Mouse (Mus musculus): ENCODE data around the gene Celf2. TPM values are rescaled to one million over a fixed set of nuclear protein-coding genes. Genes with fewer than 3 reads are reported as not detected.

Gene Celf2
- polyA plus RNA-seq, 1 experiment from 2014 or later = 13.9 TPM

DNA sequence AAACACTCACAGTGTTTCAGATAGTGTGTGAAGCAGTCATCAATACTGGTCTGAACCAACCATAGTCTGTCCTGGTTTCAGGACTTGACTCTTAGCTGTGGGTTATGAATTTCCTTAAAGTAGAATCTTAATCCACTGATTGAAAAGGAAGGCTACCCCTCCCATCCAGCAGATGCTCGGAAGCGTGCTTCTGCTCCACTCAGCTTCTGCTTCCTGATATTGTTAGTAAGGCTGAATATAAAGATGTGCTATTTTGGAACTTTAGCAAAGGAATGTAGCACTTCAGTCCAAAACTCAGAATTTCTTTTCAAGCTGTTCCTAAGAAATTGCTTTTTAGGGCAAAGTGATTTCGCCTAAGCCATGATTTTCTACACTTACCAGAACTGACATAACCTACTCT is 108.8 kb downstream of the Celf2 start:
- Histone ChIP-seq H3K4me1 (replicated peaks; ENCODE audit: insufficient read depth, low read length) (no peaks in the 10 kb centered on the region), H3K4me2 (ENCODE audit: low read length) (no peak overlapping the region), H3K27me3 (ENCODE audit: insufficient read depth, low read length) (no peaks in the 10 kb centered on the region), H3K36me3 (ENCODE audit: insufficient read depth, low read length) (no peaks in the 10 kb centered on the region), H3K9me3 (replicated peaks; ENCODE audit: low read length) (no peaks in the 10 kb centered on the region), H3K4me3 (replicated peaks; ENCODE audit: low read depth, low read length) (no peak overlapping the region), H3K9ac (ENCODE audit: low read depth, low read length) (no peak overlapping the region), H3K27ac (no peak overlapping the region)
- no peak for ATAC-seq (replicated peaks; ENCODE audit: low FRiP score, low read depth)
- WGBS = 65% methylated on average over 3 of the region's 3 CpGs
- peak; percentile 4 for DNase-seq (ENCODE audit: low spot score)
- TF ChIP-seq CTCF (IDR thresholded peaks at IDR 0.05; ENCODE audit: low read depth) = no peak

DNA sequence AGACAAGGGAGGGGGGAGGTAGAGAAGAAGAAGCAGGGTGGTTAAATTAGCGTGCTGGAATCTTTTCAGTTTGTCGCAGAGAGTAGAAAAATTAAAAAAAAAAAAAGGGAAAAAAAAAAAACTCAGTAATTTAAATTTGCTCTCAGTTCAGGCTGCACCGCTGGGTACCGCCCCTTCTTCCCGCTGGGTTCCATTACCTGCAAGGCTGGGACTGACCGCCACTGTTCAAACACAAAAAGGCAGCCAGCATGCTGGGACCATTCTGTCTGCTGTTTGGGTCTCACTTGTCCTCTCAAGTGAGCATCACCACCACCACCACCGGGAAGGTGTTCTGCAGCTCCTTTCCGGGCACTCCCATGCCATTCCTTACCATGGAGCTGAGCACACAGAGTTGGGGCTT is 113.4 kb downstream of the Celf2 start:
- Histone ChIP-seq H3K36me3 (ENCODE audit: insufficient read depth, low read length) (no peaks in the 10 kb centered on the region), H3K27ac (no peak overlapping the region), H3K4me1 (replicated peaks; ENCODE audit: insufficient read depth, low read length) (no peaks in the 10 kb centered on the region), H3K4me3 (replicated peaks; ENCODE audit: low read depth, low read length) (no peak overlapping the region), H3K4me2 (ENCODE audit: low read length) (0 out of 2 replicates have a peak overlapping the region, but pooled peaks have one; percentile 15), H3K9me3 (replicated peaks; ENCODE audit: low read length) (no peaks in the 10 kb centered on the region), H3K9ac (ENCODE audit: low read depth, low read length) (no peak overlapping the region), H3K27me3 (ENCODE audit: insufficient read depth, low read length) (no peaks in the 10 kb centered on the region)
- WGBS = 43% methylated on average over 8 of the region's 8 CpGs
- TF ChIP-seq CTCF (IDR thresholded peaks at IDR 0.05; ENCODE audit: low read depth) = no peak
- ATAC-seq (replicated peaks; ENCODE audit: low FRiP score, low read depth) (no peak), DNase-seq (ENCODE audit: low spot score) (no peak)

DNA sequence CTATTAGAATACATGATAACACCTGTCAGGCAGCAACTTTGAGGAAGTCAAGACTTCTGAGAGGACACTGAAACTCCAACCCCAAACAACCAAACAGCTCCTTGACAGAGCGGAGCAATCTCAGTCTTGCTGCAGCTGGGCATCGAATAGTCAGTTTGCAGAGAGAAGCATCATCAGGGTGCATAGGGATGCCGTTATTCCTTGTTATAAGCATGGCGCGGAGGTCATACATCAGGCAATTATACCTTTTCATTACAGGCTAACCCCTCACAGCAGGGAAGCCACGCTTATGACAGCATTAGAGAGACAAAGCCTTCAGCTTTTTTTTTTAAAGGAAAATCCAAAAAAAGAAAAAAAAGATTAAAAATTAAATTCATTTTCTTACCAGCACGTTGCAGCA is 113.9 kb downstream of the Celf2 start:
- ATAC-seq (replicated peaks; ENCODE audit: low FRiP score, low read depth) (no peak), DNase-seq (ENCODE audit: low spot score) (no peak)
- Histone ChIP-seq H3K9ac (ENCODE audit: low read depth, low read length) (no peak overlapping the region), H3K27me3 (ENCODE audit: insufficient read depth, low read length) (no peaks in the 10 kb centered on the region), H3K9me3 (replicated peaks; ENCODE audit: low read length) (no peaks in the 10 kb centered on the region), H3K4me2 (ENCODE audit: low read length) (0 out of 2 replicates have a peak overlapping the region, but pooled peaks have one; percentile 15), H3K36me3 (ENCODE audit: insufficient read depth, low read length) (no peaks in the 10 kb centered on the region), H3K27ac (no peak overlapping the region), H3K4me1 (replicated peaks; ENCODE audit: insufficient read depth, low read length) (no peaks in the 10 kb centered on the region), H3K4me3 (replicated peaks; ENCODE audit: low read depth, low read length) (no peak overlapping the region)
- TF ChIP-seq CTCF (IDR thresholded peaks at IDR 0.05; ENCODE audit: low read depth) = no peak
- 69% methylated on average over 7 of the region's 7 CpGs for WGBS

DNA sequence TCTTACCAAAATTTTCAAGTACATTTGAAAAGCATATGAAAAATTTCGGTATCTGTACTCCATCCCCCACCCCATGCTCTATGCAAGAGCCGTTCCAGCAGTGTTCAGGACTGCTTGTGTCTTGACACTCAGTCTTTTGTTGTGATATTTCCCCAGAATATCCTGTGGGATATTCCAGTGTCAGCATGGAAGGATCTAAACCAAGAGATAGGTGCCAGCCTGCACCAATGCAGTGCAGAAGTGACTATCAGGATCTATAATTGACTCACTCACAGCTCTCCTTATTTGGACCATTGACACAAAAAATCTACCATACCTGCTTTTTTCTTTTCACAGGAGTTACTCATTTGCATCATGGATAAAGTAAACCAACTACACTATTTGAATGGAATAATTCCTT is 116.9 kb downstream of the Celf2 start:
- Histone ChIP-seq H3K27ac (no peak overlapping the region), H3K4me3 (replicated peaks; ENCODE audit: low read depth, low read length) (no peak overlapping the region), H3K36me3 (ENCODE audit: insufficient read depth, low read length) (no peaks in the 10 kb centered on the region), H3K9me3 (replicated peaks; ENCODE audit: low read length) (no peaks in the 10 kb centered on the region), H3K4me1 (replicated peaks; ENCODE audit: insufficient read depth, low read length) (no peaks in the 10 kb centered on the region), H3K9ac (ENCODE audit: low read depth, low read length) (no peak overlapping the region), H3K27me3 (ENCODE audit: insufficient read depth, low read length) (no peaks in the 10 kb centered on the region), H3K4me2 (ENCODE audit: low read length) (no peak overlapping the region)
- no peak for TF ChIP-seq CTCF (IDR thresholded peaks at IDR 0.05; ENCODE audit: low read depth)
- DNase-seq (ENCODE audit: low spot score) = no peak
- ATAC-seq (replicated peaks; ENCODE audit: low FRiP score, low read depth) = no peak
- 94% methylated on average over 2 of the region's 2 CpGs for WGBS

DNA sequence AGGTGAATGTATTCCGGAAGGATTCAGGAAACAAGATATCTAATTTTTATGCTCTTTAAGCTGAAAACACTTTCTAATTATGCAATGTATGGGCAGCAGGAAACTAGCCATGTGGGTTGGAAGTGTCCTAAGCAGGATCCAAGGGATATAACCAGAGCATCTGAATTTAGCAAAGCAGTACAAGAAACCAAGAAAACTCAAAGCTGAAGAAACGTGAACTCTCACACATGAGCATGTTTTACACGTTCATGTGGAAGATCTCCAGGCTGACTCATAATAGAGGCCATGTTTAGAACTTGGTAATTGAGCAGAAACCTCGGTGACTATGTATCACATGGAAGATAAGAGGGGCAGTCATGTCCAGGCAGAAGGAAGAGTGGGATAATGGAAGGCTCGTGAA is 120.1 kb downstream of the Celf2 start:
- no peak overlapping the region for H3K9ac ChIP-seq (ENCODE audit: low read depth, low read length)
- H3K27ac ChIP-seq = no peak overlapping the region
- no peak overlapping the region for H3K4me2 ChIP-seq (ENCODE audit: low read length)
- no peaks in the 10 kb centered on the region for H3K27me3 ChIP-seq (ENCODE audit: insufficient read depth, low read length)
- ATAC-seq (replicated peaks; ENCODE audit: low FRiP score, low read depth) = no peak
- no peaks in the 10 kb centered on the region for H3K36me3 ChIP-seq (ENCODE audit: insufficient read depth, low read length)
- TF ChIP-seq CTCF (IDR thresholded peaks at IDR 0.05; ENCODE audit: low read depth) = no peak
- no peaks in the 10 kb centered on the region for H3K9me3 ChIP-seq (replicated peaks; ENCODE audit: low read length)
- no peaks in the 10 kb centered on the region for H3K4me1 ChIP-seq (replicated peaks; ENCODE audit: insufficient read depth, low read length)
- DNase-seq (ENCODE audit: low spot score) = no peak
- H3K4me3 ChIP-seq (replicated peaks; ENCODE audit: low read depth, low read length) = no peak overlapping the region
- 76% methylated on average over 5 of the region's 5 CpGs for WGBS

DNA sequence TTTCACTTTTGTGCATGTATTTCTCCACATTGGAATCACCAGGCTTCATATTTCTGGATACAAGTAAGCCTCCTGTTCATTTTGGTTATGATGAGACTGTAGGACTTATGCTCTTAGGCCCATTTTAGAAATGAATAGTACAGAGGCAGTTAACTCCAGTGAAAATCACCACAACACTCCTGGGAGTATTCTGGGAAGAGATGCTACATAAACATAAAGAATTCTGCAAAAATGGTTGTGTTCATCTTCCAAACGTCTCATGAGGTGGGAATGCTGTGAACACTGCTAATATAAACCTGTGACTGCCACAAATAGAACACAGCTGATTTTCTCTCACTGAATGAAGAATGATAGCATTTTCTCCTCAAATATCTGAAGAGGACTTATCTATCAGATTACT is 130.6 kb downstream of the Celf2 start:
- 46% methylated on average over 1 of the region's 1 CpGs for WGBS
- DNase-seq (ENCODE audit: low spot score) (no peak), ATAC-seq (replicated peaks; ENCODE audit: low FRiP score, low read depth) (no peak)

DNA sequence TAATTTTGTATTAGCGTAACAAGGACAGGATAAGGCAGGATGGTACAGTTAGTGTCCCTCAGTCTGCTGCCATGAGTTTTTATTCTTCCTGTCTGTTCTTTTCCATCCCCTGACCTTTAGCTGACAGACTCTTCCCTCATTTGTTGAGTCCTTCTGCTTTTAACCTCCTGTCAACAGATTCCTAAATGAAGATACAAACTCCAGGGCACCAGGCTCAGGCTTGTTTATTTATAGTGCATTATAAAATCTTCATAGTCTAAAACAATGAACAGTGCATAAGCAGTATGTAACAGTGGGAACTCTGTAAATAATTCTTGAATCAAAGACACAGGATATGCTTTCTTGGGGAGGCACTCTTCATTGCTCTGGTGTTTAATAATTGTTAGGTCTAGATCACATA is 131.5 kb downstream of the Celf2 start:
- Histone ChIP-seq H3K4me2 (ENCODE audit: low read length) (no peak overlapping the region), H3K4me3 (replicated peaks; ENCODE audit: low read depth, low read length) (no peak overlapping the region), H3K36me3 (ENCODE audit: insufficient read depth, low read length) (no peaks in the 10 kb centered on the region), H3K4me1 (replicated peaks; ENCODE audit: insufficient read depth, low read length) (no peaks in the 10 kb centered on the region), H3K9me3 (replicated peaks; ENCODE audit: low read length) (no peaks in the 10 kb centered on the region), H3K27ac (no peak overlapping the region), H3K27me3 (ENCODE audit: insufficient read depth, low read length) (no peaks in the 10 kb centered on the region), H3K9ac (ENCODE audit: low read depth, low read length) (no peak overlapping the region)
- WGBS = 87% methylated on average over 1 of the region's 1 CpGs
- peak; percentile 20 for DNase-seq (ENCODE audit: low spot score)
- no peak for ATAC-seq (replicated peaks; ENCODE audit: low FRiP score, low read depth)
- no peak for TF ChIP-seq CTCF (IDR thresholded peaks at IDR 0.05; ENCODE audit: low read depth)

More for the DNA sequence above, 130.6 kb downstream of the Celf2 start:
- H3K4me1 ChIP-seq (replicated peaks; ENCODE audit: insufficient read depth, low read length) = no peaks in the 10 kb centered on the region
- no peak for TF ChIP-seq CTCF (IDR thresholded peaks at IDR 0.05; ENCODE audit: low read depth)
- no peak overlapping the region for H3K9ac ChIP-seq (ENCODE audit: low read depth, low read length)
- H3K27me3 ChIP-seq (ENCODE audit: insufficient read depth, low read length) = no peaks in the 10 kb centered on the region
- H3K9me3 ChIP-seq (replicated peaks; ENCODE audit: low read length) = no peaks in the 10 kb centered on the region
- H3K27ac ChIP-seq = no peak overlapping the region
- H3K36me3 ChIP-seq (ENCODE audit: insufficient read depth, low read length) = no peaks in the 10 kb centered on the region
- no peak overlapping the region for H3K4me2 ChIP-seq (ENCODE audit: low read length)
- no peak overlapping the region for H3K4me3 ChIP-seq (replicated peaks; ENCODE audit: low read depth, low read length)

Measured in kidney, postnatal 0 days (tissue).